Mouse (Mus musculus) embryonic facial prominence, embryonic 14.5 days (tissue): ENCODE data around the gene Nell2. TPM values are rescaled to one million over a fixed set of nuclear protein-coding genes. Genes with fewer than 3 reads are reported as not detected.
A peak's percentile ranks its signal among the peaks of the same experiment; 100 is the strongest.

Experiments
- ATAC-seq: fragments of 200-750 bp; cut with Nextera tagmentation; 2 replicates; pipeline ENCODE4 v1.8.0; 2017; ENCODE audit warnings: low read depth, moderate number of reproducible peaks, moderate TSS enrichment
- DNase-seq: peaks from one replicate; pipeline ENCODE4 v3.0.0-alpha.2; 2015; ENCODE audit warnings: low spot score
- H3K27ac ChIP-seq: fragments of 300-500 bp; sonication (generic); replicated peaks from 2 replicates; pipeline ENCODE4 v1.5.1; 2014; ENCODE audit warnings: low read depth, mild to moderate bottlenecking, low read length, moderate library complexity
- H3K27me3 ChIP-seq: fragments of 300-500 bp; sonication (generic); replicated peaks from 2 replicates; pipeline ENCODE4 v1.6.1; 2014; ENCODE audit warnings: low read length; ENCODE audit not compliant: control insufficient read depth, insufficient read depth
- H3K36me3 ChIP-seq: fragments of 300-500 bp; sonication (generic); 2 replicates; pipeline ENCODE4 v1.6.1; 2014; ENCODE audit warnings: low read length, mixed read lengths; ENCODE audit not compliant: control insufficient read depth, insufficient read depth
- H3K4me1 ChIP-seq: fragments of 300-500 bp; sonication (generic); 2 replicates; pipeline ENCODE4 v1.6.1; 2014; ENCODE audit warnings: antibody characterized with exemption, low read length; ENCODE audit not compliant: control insufficient read depth, insufficient read depth
- H3K4me2 ChIP-seq: fragments of 300-500 bp; sonication (generic); 2 replicates; pipeline ENCODE4 v1.6.1; 2014; ENCODE audit warnings: low read depth, mild to moderate bottlenecking, low read length, moderate library complexity, mixed read lengths
- H3K4me3 ChIP-seq: fragments of 300-500 bp; sonication (generic); 2 replicates; pipeline ENCODE4 v1.5.1; 2014; ENCODE audit warnings: low read depth, mild to moderate bottlenecking, low read length
- H3K9ac ChIP-seq: fragments of 300-500 bp; sonication (generic); 2 replicates; pipeline ENCODE4 v1.6.1; 2014; ENCODE audit warnings: low read depth, mild to moderate bottlenecking, low read length, moderate library complexity, mixed read lengths
- H3K9me3 ChIP-seq: fragments of 300-500 bp; sonication (generic); 2 replicates; pipeline ENCODE4 v1.6.1; 2016; ENCODE audit warnings: low read length; ENCODE audit not compliant: control insufficient read depth
- WGBS: fragments of 180-500 bp; shearing (Covaris S2); extraction: QIAGEN DNeasy Blood & Tissue Kit; methylation state at CpG from one replicate; pipeline ENCODE4 v1.1.7; 2014; 5-methylcytosine and 5-hydroxymethylcytosine counted together
- polyA plus RNA-seq: library from polyadenylated mRNA; unstranded; fragments of >200 nt; fragmentation: Nextera tagmentation; extraction: Ambion mirVana; gene quantifications from 2 replicates; pipeline ENCODE4 v1.2.1, GENCODE M21; 2014

Nell2 gene
- polyA plus RNA-seq, 1 experiment from 2014 or later, result 15.1 TPM

- H3K9ac ChIP-seq, result no peak overlapping the region
- no peaks in the 10 kb centered on the region for H3K9me3 ChIP-seq
- DNase-seq (no peak), ATAC-seq (no peak)
- H3K4me2 ChIP-seq, result no peak overlapping the region
- WGBS, result 53% methylated on average over 9 of the region's 9 CpGs
- no peak overlapping the region for H3K4me3 ChIP-seq
- H3K36me3 ChIP-seq, result no peaks in the 10 kb centered on the region
- H3K27ac ChIP-seq, result no peak overlapping the region
- no peaks in the 10 kb centered on the region for H3K4me1 ChIP-seq
- no peaks in the 10 kb centered on the region for H3K27me3 ChIP-seq
Measured at GRCm38 (mm10) chr15:95185419-95185818, 342.9 kb downstream of the Nell2 start.

DNA sequence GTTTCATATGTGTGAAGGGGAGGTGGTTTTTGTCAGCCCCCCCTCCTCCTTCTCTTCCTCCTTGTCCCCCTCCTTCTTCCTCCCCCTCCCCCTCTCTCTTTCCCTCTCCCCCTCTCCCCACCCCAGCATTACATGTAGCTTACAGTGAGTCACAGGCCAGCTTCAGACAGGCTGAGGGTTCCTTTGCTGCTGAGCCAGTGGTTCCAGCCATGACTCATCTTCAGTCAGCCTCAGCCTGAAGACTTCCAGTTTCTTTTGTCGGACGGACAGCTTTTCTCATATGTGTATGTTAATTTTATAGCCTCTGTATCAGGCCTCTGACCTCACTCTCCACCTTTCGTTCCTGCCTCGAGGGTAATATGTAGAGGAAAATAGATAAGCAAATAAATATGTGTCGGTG lies 344.9 kb downstream of the Nell2 start:
- WGBS, result 72% methylated on average over 5 of the region's 5 CpGs
- H3K4me2 ChIP-seq, result no peak overlapping the region

GRCm38 (mm10) chr15:95156828-95157227 lies 371.5 kb downstream of the Nell2 start:
- ATAC-seq (no peak), DNase-seq (no peak)
- H3K27me3 ChIP-seq, result no peaks in the 10 kb centered on the region
- H3K9me3 ChIP-seq, result no peaks in the 10 kb centered on the region
- no peaks in the 10 kb centered on the region for H3K36me3 ChIP-seq
- H3K4me3 ChIP-seq, result no peak overlapping the region
- no peak overlapping the region for H3K4me2 ChIP-seq
- 49% methylated on average over 3 of the region's 3 CpGs for WGBS
- no peak overlapping the region for H3K9ac ChIP-seq
- H3K4me1 ChIP-seq, result no peaks in the 10 kb centered on the region
- H3K27ac ChIP-seq, result no peak overlapping the region

More for the DNA sequence above, 344.9 kb downstream of the Nell2 start:
- H3K27me3 ChIP-seq, result no peaks in the 10 kb centered on the region
- no peaks in the 10 kb centered on the region for H3K9me3 ChIP-seq
- H3K4me1 ChIP-seq, result no peaks in the 10 kb centered on the region
- ATAC-seq (no peak), DNase-seq (no peak)
- H3K36me3 ChIP-seq, result no peaks in the 10 kb centered on the region
- H3K27ac ChIP-seq, result no peak overlapping the region
- no peak overlapping the region for H3K4me3 ChIP-seq
- H3K9ac ChIP-seq, result no peak overlapping the region

DNA sequence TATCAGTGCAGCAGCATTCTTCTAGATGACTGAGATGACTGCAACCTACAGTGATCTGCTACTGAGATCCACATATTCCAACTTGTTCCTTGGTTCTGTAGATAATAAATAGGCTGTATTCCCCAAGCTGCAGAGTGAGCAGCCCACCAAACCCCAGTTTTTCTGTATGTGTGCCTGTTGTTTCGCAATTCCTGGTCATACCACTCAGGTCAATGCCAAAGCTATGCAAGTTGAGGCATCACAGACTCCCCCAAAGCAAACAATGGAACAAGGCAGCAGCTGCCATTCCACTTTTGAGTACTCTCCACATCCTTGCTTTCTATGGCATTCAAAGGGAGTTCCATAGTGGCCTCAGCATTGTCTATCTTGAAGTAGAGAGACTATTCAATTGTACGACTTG lies 383.2 kb downstream of the Nell2 start:
- Histone ChIP-seq H3K9ac (no peak overlapping the region), H3K4me3 (no peak overlapping the region), H3K27me3 (no peaks in the 10 kb centered on the region), H3K9me3 (no peaks in the 10 kb centered on the region), H3K36me3 (no peaks in the 10 kb centered on the region), H3K4me1 (no peaks in the 10 kb centered on the region), H3K4me2 (no peak overlapping the region), H3K27ac (no peak overlapping the region)
- no peak for ATAC-seq
- 82% methylated on average over 2 of the region's 2 CpGs for WGBS
- DNase-seq, result no peak

DNA sequence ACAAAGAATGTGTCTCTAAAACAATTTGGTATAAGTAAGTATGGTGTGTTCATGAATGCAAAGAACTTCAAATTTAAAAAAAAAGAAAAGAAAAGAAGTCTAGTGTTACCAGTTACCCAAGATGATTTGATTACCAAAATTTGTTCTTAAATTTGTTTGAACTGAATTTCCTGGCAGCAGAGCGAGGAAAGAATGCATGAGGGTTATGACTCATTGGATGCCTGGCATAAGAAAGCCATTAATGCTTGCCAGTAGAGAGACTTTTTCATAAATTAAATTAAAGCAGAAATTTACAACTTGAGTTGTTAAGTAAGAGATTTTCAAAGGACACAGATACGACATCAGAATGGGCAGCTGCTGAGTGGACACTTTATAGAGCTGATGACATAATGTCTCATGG lies 384.2 kb downstream of the Nell2 start:
- ATAC-seq, result no peak
- Histone ChIP-seq H3K4me3 (no peak overlapping the region), H3K36me3 (no peaks in the 10 kb centered on the region), H3K4me1 (no peaks in the 10 kb centered on the region), H3K27me3 (no peaks in the 10 kb centered on the region), H3K4me2 (no peak overlapping the region), H3K27ac (no peak overlapping the region), H3K9ac (no peak overlapping the region), H3K9me3 (no peaks in the 10 kb centered on the region)
- 44% methylated on average over 2 of the region's 2 CpGs for WGBS
- peak; percentile 35 for DNase-seq

GRCm38 (mm10) chr15:95138709-95139409 lies 389.5 kb downstream of the Nell2 start:
- no peaks in the 10 kb centered on the region for H3K9me3 ChIP-seq
- no peaks in the 10 kb centered on the region for H3K27me3 ChIP-seq
- no peak for DNase-seq
- H3K9ac ChIP-seq, result no peak overlapping the region
- H3K27ac ChIP-seq, result no peak overlapping the region
- no peak overlapping the region for H3K4me2 ChIP-seq
- no peaks in the 10 kb centered on the region for H3K36me3 ChIP-seq
- no peak for ATAC-seq
- WGBS, result 75% methylated on average over 12 of the region's 12 CpGs
- no peaks in the 10 kb centered on the region for H3K4me1 ChIP-seq
- H3K4me3 ChIP-seq, result no peak overlapping the region

- no peak overlapping the region for H3K9ac ChIP-seq
- H3K4me1 ChIP-seq, result no peaks in the 10 kb centered on the region
- 78% methylated on average over 10 of the region's 10 CpGs for WGBS
- no peak overlapping the region for H3K4me2 ChIP-seq
- H3K9me3 ChIP-seq, result no peaks in the 10 kb centered on the region
- no peaks in the 10 kb centered on the region for H3K36me3 ChIP-seq
- no peaks in the 10 kb centered on the region for H3K27me3 ChIP-seq
- no peak overlapping the region for H3K27ac ChIP-seq
- no peak for ATAC-seq
- no peak overlapping the region for H3K4me3 ChIP-seq
- DNase-seq, result no peak
Measured at GRCm38 (mm10) chr15:95137018-95137810, 391.1 kb downstream of the Nell2 start.

DNA sequence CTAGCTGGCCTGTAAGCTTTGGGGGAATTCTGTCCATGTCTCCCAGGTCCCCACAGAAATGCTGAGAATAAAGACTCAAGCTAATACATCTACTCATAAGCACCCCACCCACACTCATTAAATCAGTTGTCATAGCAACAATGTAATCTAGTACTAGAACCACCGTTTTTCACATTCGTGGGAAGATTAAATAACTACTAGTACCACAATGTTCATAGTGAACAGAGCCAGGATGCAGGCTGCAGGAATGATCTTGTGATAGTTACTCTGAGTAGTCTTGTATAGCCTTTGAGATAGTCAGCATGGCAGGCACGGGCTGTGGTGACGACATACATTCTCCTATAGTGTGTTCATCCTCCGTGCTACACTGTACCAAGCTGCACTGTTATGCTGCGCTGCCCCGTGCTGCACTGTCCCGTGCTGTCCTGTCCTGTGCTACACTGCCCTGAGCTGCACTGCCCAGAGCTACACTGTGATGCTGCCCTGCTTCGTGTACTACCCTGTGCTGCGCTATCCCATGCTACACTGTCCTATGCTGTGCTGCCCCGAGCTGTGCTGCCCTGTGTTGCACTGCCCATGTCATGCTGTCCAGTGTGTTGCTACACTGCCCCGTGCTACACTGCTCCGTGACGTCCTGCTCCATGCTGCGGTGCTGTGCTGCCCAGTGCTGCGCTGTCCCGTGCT lies 392.3 kb downstream of the Nell2 start:
- ATAC-seq, result no peak
- no peak overlapping the region for H3K4me2 ChIP-seq
- WGBS, result 92% methylated on average over 17 of the region's 17 CpGs

More for the DNA sequence above, 392.3 kb downstream of the Nell2 start:
- H3K9me3 ChIP-seq, result no peaks in the 10 kb centered on the region
- H3K27ac ChIP-seq, result no peak overlapping the region
- no peaks in the 10 kb centered on the region for H3K4me1 ChIP-seq
- no peak overlapping the region for H3K9ac ChIP-seq
- no peaks in the 10 kb centered on the region for H3K27me3 ChIP-seq
- no peak for DNase-seq
- H3K36me3 ChIP-seq, result no peaks in the 10 kb centered on the region
- no peak overlapping the region for H3K4me3 ChIP-seq
